Mouse (Mus musculus) ES-E14 (cell line): Measurements from ENCODE around the gene Ephb1.

ENCODE experiments used
- CHD2 ChIP-seq: IDR thresholded peaks from 2 replicates; pipeline ENCODE4 v1.6.1; 2014; ENCODE audit warnings: mild to moderate bottlenecking, low read depth, low read length, inconsistent platforms
- HCFC1 ChIP-seq: IDR thresholded peaks from 2 replicates; pipeline ENCODE4 v1.6.1; 2012; ENCODE audit warnings: low read length, inconsistent platforms, borderline replicate concordance; ENCODE audit not compliant: insufficient read depth
- MAFK ChIP-seq: IDR thresholded peaks from 2 replicates; pipeline ENCODE4 v1.6.1; 2014; ENCODE audit warnings: mild to moderate bottlenecking, low read depth, low read length, inconsistent platforms; ENCODE audit not compliant: insufficient read depth
- ZC3H11A ChIP-seq: IDR thresholded peaks from 2 replicates; pipeline ENCODE4 v1.6.1; 2012; ENCODE audit warnings: low read depth, mild to moderate bottlenecking, inconsistent platforms, low read length, borderline replicate concordance
- ZNF384 ChIP-seq: IDR thresholded peaks from 2 replicates; pipeline ENCODE4 v1.6.1; 2012; ENCODE audit warnings: low read depth, low read length, inconsistent platforms

DNA sequence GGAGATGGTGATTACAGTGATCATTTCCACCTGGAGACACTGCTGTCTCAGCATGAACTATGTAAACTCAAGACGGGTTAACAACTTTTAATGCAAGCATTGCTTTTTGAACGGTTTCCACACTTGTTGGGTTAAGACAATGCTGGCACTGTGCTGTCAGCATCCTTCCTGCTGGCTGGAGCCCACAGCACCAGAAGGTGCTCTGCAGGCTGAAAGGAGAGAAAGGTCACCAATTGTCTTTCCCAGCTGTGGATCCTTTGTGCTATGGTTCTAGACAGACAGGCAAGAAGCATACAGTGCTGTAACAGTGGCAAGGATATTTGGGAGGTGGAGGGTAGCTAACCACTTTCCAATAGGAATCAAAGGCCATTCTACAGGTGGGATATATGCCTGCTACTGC lies 328.4 kb downstream of the Ephb1 start:
- TF ChIP-seq MAFK: no peak
- TF ChIP-seq ZC3H11A: no peak
- no peak for TF ChIP-seq CHD2
- no peak for TF ChIP-seq ZNF384
- TF ChIP-seq HCFC1: no peak
